In genomic region chr8:121364646-121365045, GRCm38 (mm10) we compare ENCODE assay signal across 19 mouse cellular contexts.
"Had no signal": no experiment of that assay in that cellular context is flagged by ENCODE, and none has a peak within 500 bp of the region (broad histone marks: within the 10 kb centered on the region; RNA-seq: fewer than 3 reads in every experiment).

No protein-coding gene starts in this region.

- H3K27ac ChIP-seq: midbrain, embryonic 10.5 days; midbrain, embryonic 12.5 days; neural tube, embryonic 13.5 days; neural tube, embryonic 15.5 days had no signal

- H3K36me3 ChIP-seq: midbrain, embryonic 10.5 days; midbrain, embryonic 12.5 days; neural tube, embryonic 13.5 days; neural tube, embryonic 15.5 days had no signal

- H3K9me3 ChIP-seq: midbrain, embryonic 12.5 days; neural tube, embryonic 13.5 days; neural tube, embryonic 15.5 days had no signal

- H3K9ac ChIP-seq: lung, embryonic 14.5 days; midbrain, embryonic 12.5 days; neural tube, embryonic 13.5 days; neural tube, embryonic 15.5 days had no signal

- H3K4me2 ChIP-seq: lung, embryonic 14.5 days; midbrain, embryonic 12.5 days; neural tube, embryonic 13.5 days; neural tube, embryonic 15.5 days had no signal

- ATAC-seq: midbrain, embryonic 16.5 days had no signal

- DNase-seq: lung, adult 18-20 months; lung, embryonic 14.5 days; lung, postnatal 10 days; lung, postnatal 4 days; midbrain, embryonic 14.5 days; retina, postnatal 1 day; right cerebral cortex, adult 18-20 months; right cerebral cortex, postnatal 25 days; right cerebral cortex, postnatal 4 days; spleen, adult 18-20 months; thymus, adult 18-20 months; thymus, postnatal 14 days; thymus, postnatal 36 days had no signal

- H3K4me3 ChIP-seq: midbrain, embryonic 10.5 days; midbrain, embryonic 12.5 days; myocyte; neural tube, embryonic 13.5 days; neural tube, embryonic 15.5 days had no signal
